Mouse (Mus musculus): ENCODE data around the gene Hist1h1c. TPM values are rescaled to one million over a fixed set of nuclear protein-coding genes. Genes with fewer than 3 reads are reported as not detected.
A peak's percentile ranks its signal among the peaks of the same experiment; 100 is the strongest.
"Not testable (repeated sequence)": the region's sequence is repeated elsewhere in the genome, so short reads cannot be mapped to it uniquely, and the experiment has no call there.

Hist1h1c gene
- polyA plus RNA-seq, 1 experiment from 2014 or later: 13.6 TPM

DNA sequence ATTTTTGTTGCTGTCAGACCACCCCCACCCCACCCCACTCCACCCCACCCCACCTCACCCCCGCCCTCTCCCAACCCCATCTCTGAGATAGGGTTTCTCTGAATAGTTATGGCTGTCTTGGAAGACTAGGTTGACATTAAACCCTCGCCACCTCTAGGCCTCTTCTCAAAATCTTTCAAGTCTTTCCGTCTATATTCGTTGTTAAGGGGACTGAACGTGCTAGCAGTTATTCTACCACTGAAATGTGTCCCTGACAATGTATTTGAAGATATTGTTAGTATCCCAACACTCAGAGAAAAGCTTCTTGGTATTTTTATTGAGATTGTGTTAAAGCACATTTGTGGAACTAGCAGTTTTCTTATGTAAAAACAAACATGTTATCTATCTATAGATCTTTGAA lies 2.3 kb downstream of the Hist1h1c start:
- WGBS: 66% methylated on average over 5 of the region's 5 CpGs
- no peak for ATAC-seq (ENCODE audit: low FRiP score, low read depth)
- Histone ChIP-seq H3K36me3 (no peaks in the 10 kb centered on the region), H3K9ac (no peak overlapping the region), H3K27ac (no peak overlapping the region), H3K4me2 (replicated peaks) (peak overlapping the region; percentile 97), H3K4me1 (peaks cover 10% of the 10 kb centered on the region), H3K4me3 (no peak overlapping the region), H3K9me3 (no peaks in the 10 kb centered on the region), H3K27me3 (replicated peaks) (no peaks in the 10 kb centered on the region)

DNA sequence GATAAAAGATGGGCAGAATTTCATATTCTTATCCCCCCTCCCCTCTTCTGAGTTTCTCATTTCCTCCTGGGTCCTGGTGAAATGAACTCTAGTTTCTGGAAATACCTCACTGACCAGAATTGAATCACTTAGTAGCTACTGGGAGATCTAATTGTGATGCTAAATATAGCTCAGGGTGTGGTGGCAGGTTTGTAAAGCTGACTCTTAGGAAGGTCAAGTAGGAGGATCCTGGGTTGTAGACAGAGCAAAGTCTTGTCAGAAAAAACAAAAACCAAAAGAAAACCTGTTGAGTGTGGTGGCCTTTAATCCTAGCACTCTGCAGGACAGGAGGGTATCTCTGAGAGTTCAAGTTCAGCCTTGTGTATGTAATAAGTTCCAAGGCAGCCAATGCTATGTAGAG lies 3.4 kb downstream of the Hist1h1c start:
- Histone ChIP-seq H3K27me3 (replicated peaks) (no peaks in the 10 kb centered on the region), H3K36me3 (no peaks in the 10 kb centered on the region), H3K9ac (no peak overlapping the region), H3K4me2 (replicated peaks) (no peak overlapping the region), H3K4me1 (peaks cover 10% of the 10 kb centered on the region), H3K9me3 (no peaks in the 10 kb centered on the region), H3K27ac (no peak overlapping the region), H3K4me3 (no peak overlapping the region)
- no peak for ATAC-seq (ENCODE audit: low FRiP score, low read depth)

DNA sequence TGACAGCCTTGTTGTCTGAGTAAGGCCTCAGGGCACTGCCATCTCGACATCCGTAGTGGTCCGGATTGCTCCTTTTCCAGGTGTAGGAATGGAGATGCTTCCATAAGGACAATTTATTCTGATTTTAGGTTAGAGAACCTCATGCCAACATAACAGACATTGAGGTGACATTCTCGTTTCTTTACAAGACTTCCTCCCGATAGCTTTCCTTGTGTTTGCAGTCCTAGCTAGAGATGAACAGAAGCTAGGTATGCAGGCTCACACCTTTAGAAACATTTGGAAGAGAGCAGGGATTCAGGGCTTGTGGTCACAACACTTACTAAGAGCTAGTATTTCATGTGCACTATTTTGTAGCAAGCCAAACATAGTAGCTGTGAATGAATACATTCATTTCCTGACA lies 4.6 kb downstream of the Hist1h1c start:
- 85% methylated on average over 5 of the region's 5 CpGs for WGBS
- H3K27ac ChIP-seq: no peak overlapping the region

DNA sequence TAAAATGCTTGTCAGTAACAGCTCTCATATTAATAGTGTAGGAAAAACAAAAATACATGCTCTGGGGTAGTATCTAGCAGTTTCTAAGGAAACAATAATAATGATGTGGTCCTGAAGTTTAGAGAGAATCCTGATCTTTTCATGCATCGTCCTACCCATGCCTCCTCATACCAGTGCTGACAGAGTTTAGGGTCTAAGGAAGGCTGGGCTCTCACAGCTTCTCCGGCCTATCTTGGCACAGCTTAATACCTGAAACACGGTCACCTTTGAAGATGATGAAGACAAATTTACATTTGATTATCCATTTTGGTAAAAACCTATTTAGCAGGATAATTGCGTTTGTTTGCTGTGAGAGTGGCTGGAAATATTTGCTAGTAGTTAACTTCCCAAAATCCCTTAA lies 5.4 kb downstream of the Hist1h1c start:
- peak overlapping the region; percentile 60 for H3K4me2 ChIP-seq (replicated peaks)
- no peak for ATAC-seq (ENCODE audit: low FRiP score, low read depth)
- H3K27me3 ChIP-seq (replicated peaks): no peaks in the 10 kb centered on the region
- peaks cover 14% of the 10 kb centered on the region for H3K4me1 ChIP-seq
- no peak overlapping the region for H3K9ac ChIP-seq
- 0 out of 2 replicates have a peak overlapping the region, but pooled peaks have one; percentile 18 for H3K4me3 ChIP-seq
- no peaks in the 10 kb centered on the region for H3K9me3 ChIP-seq
- no peak overlapping the region for H3K27ac ChIP-seq
- 56% methylated on average over 4 of the region's 4 CpGs for WGBS
- no peaks in the 10 kb centered on the region for H3K36me3 ChIP-seq

More for the DNA sequence above, 4.6 kb downstream of the Hist1h1c start:
- H3K4me1 ChIP-seq: peaks cover 14% of the 10 kb centered on the region
- no peak for ATAC-seq (ENCODE audit: low FRiP score, low read depth)
- no peak overlapping the region for H3K9ac ChIP-seq
- H3K27me3 ChIP-seq (replicated peaks): no peaks in the 10 kb centered on the region
- H3K4me3 ChIP-seq: no peak overlapping the region
- no peaks in the 10 kb centered on the region for H3K36me3 ChIP-seq
- H3K9me3 ChIP-seq: no peaks in the 10 kb centered on the region
- no peak overlapping the region for H3K4me2 ChIP-seq (replicated peaks)

DNA sequence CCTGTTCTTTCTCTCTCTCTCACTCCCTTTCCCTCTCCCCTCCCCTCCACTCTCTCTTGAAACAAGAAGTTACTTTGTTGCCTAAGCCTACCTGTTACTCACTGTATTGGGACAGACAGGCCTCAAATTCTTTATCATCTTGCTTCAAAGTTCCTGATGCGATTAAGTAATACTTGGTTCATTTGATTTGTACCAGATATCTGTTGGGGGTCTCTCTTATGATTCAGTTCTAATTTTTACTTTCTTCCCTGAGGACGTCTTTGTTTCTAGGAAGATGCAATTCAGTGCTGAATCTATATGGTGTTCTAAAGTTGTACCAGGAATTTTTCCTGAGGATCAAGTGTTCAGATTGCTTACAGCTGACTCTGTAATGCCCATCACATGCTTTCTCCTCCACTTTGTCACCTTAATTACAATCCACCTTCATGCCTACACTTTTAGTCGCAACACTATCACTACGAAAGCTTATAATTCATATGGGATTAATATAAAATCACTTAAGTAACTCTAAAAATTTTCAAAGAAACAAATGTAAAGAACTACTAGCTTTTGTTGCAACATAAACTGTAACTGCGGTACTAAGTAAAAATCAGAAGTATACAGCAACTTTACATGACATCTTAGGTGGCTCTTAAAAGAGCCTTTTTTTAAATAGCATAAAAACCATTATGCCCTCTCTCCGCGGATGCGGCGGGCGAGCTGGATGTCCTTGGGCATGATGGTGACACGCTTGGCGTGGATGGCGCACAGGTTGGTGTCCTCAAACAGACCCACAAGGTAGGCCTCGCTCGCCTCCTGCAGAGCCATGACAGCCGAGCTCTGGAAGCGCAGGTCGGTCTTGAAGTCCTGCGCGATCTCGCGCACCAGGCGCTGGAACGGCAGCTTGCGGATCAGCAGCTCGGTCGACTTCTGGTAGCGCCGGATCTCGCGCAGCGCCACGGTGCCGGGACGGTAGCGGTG lies 6.1 kb downstream of the Hist1h1c start:
- Histone ChIP-seq H3K4me3 (peak overlapping the region; percentile 26), H3K9ac (peak overlapping the region; percentile 49), H3K9me3 (no peaks in the 10 kb centered on the region), H3K27me3 (replicated peaks) (no peaks in the 10 kb centered on the region), H3K36me3 (no peaks in the 10 kb centered on the region), H3K4me1 (peaks cover 8% of the 10 kb centered on the region; the same call in 1 of the 2 replicates), H3K27ac (no peak overlapping the region), H3K4me2 (replicated peaks) (peak overlapping the region; percentile 60)
- no peak for ATAC-seq (ENCODE audit: low FRiP score, low read depth)
- under 1% methylated on average over 24 of the region's 36 CpGs for WGBS

DNA sequence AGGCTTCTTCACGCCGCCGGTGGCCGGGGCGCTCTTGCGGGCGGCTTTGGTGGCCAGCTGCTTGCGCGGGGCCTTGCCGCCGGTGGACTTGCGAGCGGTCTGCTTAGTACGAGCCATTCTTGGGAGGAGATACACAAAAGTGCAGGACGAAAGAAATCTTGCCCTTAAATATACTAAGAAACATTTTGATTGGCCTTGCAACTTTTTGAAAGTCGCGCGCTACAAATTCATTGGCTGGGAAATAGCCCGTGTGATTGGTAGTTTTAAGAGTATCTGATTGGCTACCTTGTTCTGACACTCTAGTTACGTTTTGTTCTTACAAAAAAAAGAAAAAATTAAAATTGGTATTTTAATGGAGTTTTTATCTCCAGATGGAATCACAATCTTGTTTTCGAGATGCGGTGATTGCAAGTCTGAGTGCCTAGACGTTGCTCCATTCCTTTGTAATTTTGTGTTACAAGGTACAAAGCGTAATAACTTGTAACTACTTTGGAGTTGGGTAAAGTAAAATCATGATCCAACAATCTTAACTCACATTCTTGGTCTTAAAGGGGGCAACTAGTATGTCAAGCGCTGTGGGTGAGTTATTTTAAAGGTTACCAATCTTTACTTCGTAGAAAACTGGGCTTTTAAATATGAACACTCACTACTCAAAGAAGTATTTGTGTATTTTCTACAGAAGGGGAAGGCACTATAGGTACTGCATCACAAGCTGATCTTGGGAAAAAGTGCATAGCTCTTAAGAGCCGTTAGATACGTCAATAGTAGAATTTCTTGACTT lies 7.0 kb downstream of the Hist1h1c start, which contains the start of gene Hist1h3c:
Gene Hist1h3c, minus strand, starts transcription at position 222 of the 781 bp plus-strand sequence.
- Histone ChIP-seq H3K4me1 (peaks cover 5% of the 10 kb centered on the region; the same call in 1 of the 2 replicates), H3K9ac (peak within 1 kb of the TSS; percentile 58), H3K9me3 (no peaks in the 10 kb centered on the region), H3K4me2 (replicated peaks) (peak within 1 kb of the TSS; percentile 60), H3K4me3 (peak within 1 kb of the TSS; percentile 39), H3K27ac (peak within 1 kb of the TSS; percentile 94), H3K27me3 (replicated peaks) (no peaks in the 10 kb centered on the region), H3K36me3 (no peaks in the 10 kb centered on the region)
- peak; percentile 69 for ATAC-seq (ENCODE audit: low FRiP score, low read depth)
- under 1% methylated on average over 28 of the region's 28 CpGs for WGBS

DNA sequence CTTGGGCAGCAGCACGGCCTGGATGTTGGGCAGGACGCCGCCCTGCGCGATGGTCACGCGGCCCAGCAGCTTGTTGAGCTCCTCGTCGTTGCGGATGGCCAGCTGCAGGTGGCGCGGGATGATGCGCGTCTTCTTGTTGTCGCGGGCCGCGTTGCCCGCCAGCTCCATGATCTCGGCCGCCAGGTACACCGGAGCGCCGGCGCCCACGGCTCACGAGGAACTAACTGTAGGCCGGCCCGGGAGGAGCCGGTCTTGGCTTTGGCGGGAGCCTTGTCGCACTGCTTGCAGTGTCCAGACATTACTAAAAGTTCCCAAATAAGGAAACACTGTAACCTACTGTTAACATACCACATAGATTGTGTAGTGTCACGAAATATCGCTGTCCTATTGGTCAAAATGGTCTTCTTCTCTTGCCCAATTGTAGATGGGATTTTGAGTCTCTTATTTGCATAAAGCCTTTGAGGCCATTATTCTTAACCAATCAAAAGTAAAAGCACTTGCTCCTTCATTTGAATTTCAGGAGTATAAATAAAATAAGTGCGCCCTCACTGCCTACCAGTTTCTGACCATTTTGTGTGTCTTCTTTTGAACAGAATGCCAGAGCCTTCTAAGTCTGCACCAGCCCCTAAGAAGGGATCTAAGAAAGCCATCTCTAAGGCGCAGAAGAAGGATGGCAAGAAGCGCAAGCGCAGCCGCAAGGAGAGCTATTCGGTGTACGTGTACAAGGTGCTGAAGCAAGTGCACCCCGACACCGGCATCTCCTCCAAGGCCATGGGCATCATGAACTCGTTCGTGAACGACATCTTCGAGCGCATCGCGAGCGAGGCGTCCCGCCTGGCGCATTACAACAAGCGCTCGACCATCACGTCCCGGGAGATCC lies 7.8 kb downstream of the Hist1h1c start, which contains the start of gene Hist1h2bb:
Gene Hist1h2bb, plus strand, starts transcription at position 534 of the 880 bp plus-strand sequence.
- peak within 1 kb of the TSS; percentile 94 for H3K27ac ChIP-seq

DNA sequence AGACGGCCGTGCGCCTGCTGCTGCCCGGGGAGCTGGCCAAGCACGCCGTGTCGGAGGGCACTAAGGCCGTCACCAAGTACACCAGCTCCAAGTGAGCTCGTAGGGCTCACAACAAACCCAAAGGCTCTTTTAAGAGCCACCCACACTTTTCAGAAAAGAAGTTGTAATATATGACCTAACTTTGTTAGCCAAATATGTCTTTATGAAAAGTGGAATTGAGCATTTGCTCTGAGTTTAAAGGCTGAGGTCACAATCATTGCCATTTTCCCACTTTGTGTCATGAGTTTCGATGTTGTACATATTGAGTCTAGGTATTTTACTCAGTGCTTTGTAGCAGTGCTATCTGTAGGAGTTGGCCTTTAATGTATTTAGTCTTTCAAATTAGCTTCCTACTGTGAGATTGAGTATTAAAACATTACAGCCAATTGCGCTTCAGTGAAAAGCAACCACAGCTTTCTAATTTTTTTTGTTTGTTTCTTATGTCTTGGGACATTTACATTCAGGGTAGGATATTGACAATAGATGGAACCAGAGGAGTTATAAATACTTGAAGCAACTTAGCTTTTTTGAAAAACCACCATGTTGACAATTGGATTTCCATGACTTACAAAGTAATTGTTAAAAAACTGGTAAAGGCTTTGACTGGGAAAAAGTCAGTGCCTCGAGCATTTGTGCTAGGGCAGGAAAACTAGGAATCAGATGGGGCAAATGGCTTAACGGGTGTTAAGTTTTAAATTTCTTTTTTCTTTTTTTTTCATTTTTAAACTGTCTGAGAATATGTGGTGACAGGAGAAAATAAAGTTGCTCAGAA lies 8.7 kb downstream of the Hist1h1c start:
- WGBS: 2% methylated on average over 13 of the region's 13 CpGs
- peak overlapping the region; percentile 94 for H3K27ac ChIP-seq
- peaks cover 5% of the 10 kb centered on the region; the same call in 1 of the 2 replicates for H3K4me1 ChIP-seq
- no peaks in the 10 kb centered on the region for H3K36me3 ChIP-seq
- H3K4me2 ChIP-seq (replicated peaks): peak overlapping the region; percentile 60
- H3K9ac ChIP-seq: peak overlapping the region; percentile 38; the same call in 1 of the 2 replicates
- ATAC-seq (ENCODE audit: low FRiP score, low read depth): peak; percentile 8; the same call in 1 of the 2 replicates
- peak overlapping the region; percentile 29 for H3K4me3 ChIP-seq
- no peaks in the 10 kb centered on the region for H3K27me3 ChIP-seq (replicated peaks)
- no peaks in the 10 kb centered on the region for H3K9me3 ChIP-seq

More for the DNA sequence above, 7.8 kb downstream of the Hist1h1c start, which contains the start of gene Hist1h2bb:
- Histone ChIP-seq H3K4me2 (replicated peaks) (peak within 1 kb of the TSS; percentile 60), H3K4me3 (peak within 1 kb of the TSS; percentile 39), H3K9ac (peak within 1 kb of the TSS; percentile 58)
- peak; percentile 89 for ATAC-seq (ENCODE audit: low FRiP score, low read depth)
- WGBS: under 1% methylated on average over 47 of the region's 58 CpGs
- H3K27me3 ChIP-seq (replicated peaks); H3K36me3 ChIP-seq; H3K9me3 ChIP-seq; H3K4me1 ChIP-seq: not testable (repeated sequence)

DNA sequence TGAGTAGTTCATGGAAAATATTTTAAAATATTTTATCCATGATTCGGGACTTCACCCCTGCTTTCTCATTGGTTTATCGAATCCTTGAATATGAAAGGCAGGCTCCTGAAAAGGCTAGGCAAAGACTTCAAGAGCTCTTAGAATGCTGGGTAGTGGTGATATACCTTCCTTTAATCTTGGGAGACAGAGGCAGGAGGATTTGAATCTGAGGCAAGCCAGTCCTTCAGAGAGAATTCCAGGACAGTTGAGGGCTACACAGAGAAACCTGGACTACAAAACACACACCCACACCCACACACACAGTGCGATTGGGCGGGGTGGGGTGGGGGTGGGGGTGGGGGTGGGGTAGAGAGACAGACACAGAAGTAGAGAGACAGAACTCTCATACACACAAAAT lies 9.3 kb downstream of the Hist1h1c start:
- Histone ChIP-seq H3K27ac (no peak overlapping the region), H3K4me1 (peaks cover 5% of the 10 kb centered on the region; the same call in 1 of the 2 replicates), H3K4me2 (replicated peaks) (peak overlapping the region; percentile 60), H3K27me3 (replicated peaks) (no peaks in the 10 kb centered on the region), H3K9ac (no peak overlapping the region), H3K4me3 (no peak overlapping the region), H3K9me3 (no peaks in the 10 kb centered on the region), H3K36me3 (no peaks in the 10 kb centered on the region)
- 8% methylated on average over 4 of the region's 4 CpGs for WGBS
- no peak for ATAC-seq (ENCODE audit: low FRiP score, low read depth)

DNA sequence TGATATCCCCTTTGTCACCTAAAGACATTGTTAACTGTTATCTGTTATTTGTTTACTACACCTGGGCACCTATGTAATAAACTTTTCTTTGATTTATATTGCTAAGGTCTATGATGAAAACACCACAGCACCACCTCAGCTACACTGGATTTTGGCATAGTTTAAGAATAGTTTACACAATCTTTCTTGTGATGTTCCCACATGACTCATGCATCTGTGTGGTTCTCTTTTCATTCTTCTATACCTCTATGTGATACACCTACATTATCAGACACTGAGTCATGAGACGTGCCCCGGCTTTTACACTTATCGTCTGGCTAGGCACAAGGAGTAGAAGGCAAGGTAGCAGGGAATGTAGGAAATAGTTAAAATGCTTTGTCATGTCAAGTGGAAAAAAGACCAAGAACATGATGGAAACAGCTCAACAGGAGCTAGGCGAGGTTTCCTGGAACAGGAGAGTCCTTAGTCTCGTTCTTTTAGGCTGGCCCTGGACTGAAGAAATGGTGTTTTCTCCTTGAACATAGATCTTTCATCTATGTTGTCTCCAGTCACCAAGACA lies 11.0 kb downstream of the Hist1h1c start:
- Histone ChIP-seq H3K4me1 (peaks cover 5% of the 10 kb centered on the region; the same call in 1 of the 2 replicates), H3K27ac (no peak overlapping the region), H3K9ac (no peak overlapping the region), H3K4me2 (replicated peaks) (no peak overlapping the region), H3K27me3 (replicated peaks) (no peaks in the 10 kb centered on the region), H3K9me3 (no peaks in the 10 kb centered on the region), H3K4me3 (no peak overlapping the region), H3K36me3 (no peaks in the 10 kb centered on the region)
- no peak for ATAC-seq (ENCODE audit: low FRiP score, low read depth)
- 92% methylated on average over 5 of the region's 5 CpGs for WGBS

Measured in neural tube, embryonic 12.5 days (tissue).